Mouse (Mus musculus): ENCODE results near the gene Dtd1. TPM values are rescaled to one million over a fixed set of nuclear protein-coding genes. Genes with fewer than 3 reads are reported as not detected.

Gene Dtd1
- total and polyA plus RNA-seq, 3 experiments: 32.5 to 36.0 TPM; not detected in 1

DNA sequence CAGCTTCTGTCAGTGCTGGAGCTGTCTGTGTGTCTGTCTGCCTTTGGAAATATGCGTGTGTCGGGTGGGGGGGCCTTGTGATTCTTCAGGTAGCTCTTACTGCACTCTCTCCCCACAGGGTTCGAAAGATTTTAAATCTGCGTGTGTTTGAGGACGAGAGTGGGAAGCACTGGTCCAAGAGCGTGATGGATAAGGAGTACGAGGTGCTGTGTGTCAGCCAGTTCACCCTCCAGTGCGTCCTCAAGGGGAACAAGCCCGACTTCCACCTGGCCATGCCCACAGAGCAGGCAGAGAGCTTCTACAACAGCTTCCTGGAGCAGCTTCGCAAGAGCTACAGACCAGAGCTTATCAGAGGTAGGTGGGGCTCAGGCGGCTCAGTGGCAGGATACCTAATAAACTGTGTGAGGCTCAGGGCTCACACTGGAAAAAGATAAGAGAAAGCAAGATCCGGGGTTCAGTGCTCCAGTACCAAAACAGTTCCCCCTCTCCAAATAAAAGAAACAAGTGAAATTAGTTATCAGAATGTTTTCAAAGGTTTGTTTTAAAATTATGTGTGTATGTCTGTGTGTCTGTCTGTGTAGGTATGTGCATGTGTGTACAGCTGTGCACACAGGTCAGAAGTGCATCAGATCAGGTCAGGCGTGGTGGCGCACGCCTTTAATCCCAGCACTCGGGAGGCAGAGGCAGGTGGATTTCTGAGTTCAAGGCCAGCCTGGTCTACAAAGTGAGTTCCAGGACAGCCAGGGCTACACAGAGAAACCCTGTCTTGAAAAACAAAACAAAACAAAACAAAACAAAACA, 17.6 kb downstream of the Dtd1 start:
- Histone ChIP-seq H3K79me2 (ENCODE audit: control insufficient read depth, insufficient read depth, low read length, poor library complexity) (no peaks in the 10 kb centered on the region), H3K27me3 (ENCODE audit: control insufficient read depth in 1 of 2, insufficient read depth in 2 of 2, low read length in 2 of 2) (no peaks in the 10 kb centered on the region), H3K4me3 (ENCODE audit: control insufficient read depth in 1 of 2, insufficient read depth in 1 of 2, low read depth in 2 of 2, low read length in 2 of 2) (no peak overlapping the region), H3K9me3 (replicated peaks; ENCODE audit: insufficient read depth, low read length) (no peaks in the 10 kb centered on the region), H3K27ac (ENCODE audit: control insufficient read depth, low read depth, low read length) (no peak overlapping the region), H3K9ac (ENCODE audit: control insufficient read depth, low read depth, low read length, poor library complexity, severe bottlenecking) (no peak overlapping the region), H3K4me1 (ENCODE audit: control insufficient read depth in 1 of 2, insufficient read depth in 2 of 2, low read length in 2 of 2) (no peaks in the 10 kb centered on the region), H3K36me3 (ENCODE audit: control insufficient read depth in 1 of 2, insufficient read depth in 2 of 2, low read length in 2 of 2) (no peaks in the 10 kb centered on the region; a peak in 1 of 4 replicates)
- TF ChIP-seq ELF1 (IDR thresholded peaks at IDR 0.05; ENCODE audit: low read depth, low read length) (no peak), ZC3H11A (IDR thresholded peaks at IDR 0.05; ENCODE audit: low read depth, low read length) (no peak), HCFC1 (IDR thresholded peaks at IDR 0.05; ENCODE audit: low read depth, low read length) (no peak), BHLHE40 (IDR thresholded peaks at IDR 0.05; ENCODE audit: borderline replicate concordance, low read depth, low read length) (no peak), ETS1 (IDR thresholded peaks at IDR 0.05; ENCODE audit: low read depth, low read length) (no peak)
- DNase-seq (ENCODE audit: low read depth, low spot score): no peak

DNA sequence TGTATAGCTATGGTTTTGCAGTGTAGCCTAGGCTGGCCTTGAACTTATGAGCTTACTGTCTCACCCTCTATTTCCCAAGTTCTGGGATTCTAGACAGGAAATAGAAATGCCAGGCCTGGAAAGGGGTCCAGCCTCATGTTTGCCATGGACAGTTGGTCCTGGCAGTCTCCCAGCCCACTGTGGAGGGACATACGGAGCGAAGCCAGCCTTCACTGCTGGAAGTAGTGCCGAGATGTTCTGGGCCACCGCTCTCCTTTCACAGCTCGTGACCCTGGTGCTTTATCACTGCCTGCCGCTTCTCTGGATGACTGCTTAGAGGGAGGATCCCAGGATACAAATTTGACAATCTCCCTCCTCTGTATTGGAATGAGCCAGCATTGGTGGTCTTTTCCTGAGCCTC, 21.8 kb downstream of the Dtd1 start:
- H3K79me2 ChIP-seq (ENCODE audit: control insufficient read depth, insufficient read depth, low read length, poor library complexity): no peaks in the 10 kb centered on the region
- TF ChIP-seq MAX (IDR thresholded peaks at IDR 0.05; ENCODE audit: low read length) (no peak), MAFK (IDR thresholded peaks at IDR 0.05; ENCODE audit: borderline replicate concordance, low read depth, low read length) (no peak), UBTF (IDR thresholded peaks at IDR 0.05; ENCODE audit: borderline replicate concordance, insufficient read depth, low read depth, low read length) (no peak), ETS1 (IDR thresholded peaks at IDR 0.05; ENCODE audit: low read depth, low read length) (no peak), NELFE (IDR thresholded peaks at IDR 0.05; ENCODE audit: low read depth, low read length) (no peak), ZNF384 (IDR thresholded peaks at IDR 0.05; ENCODE audit: low read depth, low read length) (no peak)
- no peak overlapping the region for H3K9ac ChIP-seq (ENCODE audit: control insufficient read depth, low read depth, low read length, poor library complexity, severe bottlenecking)
- no peak overlapping the region for H3K4me3 ChIP-seq (ENCODE audit: control insufficient read depth in 1 of 2, insufficient read depth in 1 of 2, low read depth in 2 of 2, low read length in 2 of 2)
- no peak for DNase-seq (ENCODE audit: low read depth, low spot score)
- H3K27me3 ChIP-seq (ENCODE audit: control insufficient read depth in 1 of 2, insufficient read depth in 2 of 2, low read length in 2 of 2): no peaks in the 10 kb centered on the region
- no peaks in the 10 kb centered on the region; a peak in 1 of 4 replicates for H3K36me3 ChIP-seq (ENCODE audit: control insufficient read depth in 1 of 2, insufficient read depth in 2 of 2, low read length in 2 of 2)
- H3K9me3 ChIP-seq (replicated peaks; ENCODE audit: insufficient read depth, low read length): no peaks in the 10 kb centered on the region
- no peak overlapping the region for H3K27ac ChIP-seq (ENCODE audit: control insufficient read depth, low read depth, low read length)
- no peaks in the 10 kb centered on the region for H3K4me1 ChIP-seq (ENCODE audit: control insufficient read depth in 1 of 2, insufficient read depth in 2 of 2, low read length in 2 of 2)

DNA sequence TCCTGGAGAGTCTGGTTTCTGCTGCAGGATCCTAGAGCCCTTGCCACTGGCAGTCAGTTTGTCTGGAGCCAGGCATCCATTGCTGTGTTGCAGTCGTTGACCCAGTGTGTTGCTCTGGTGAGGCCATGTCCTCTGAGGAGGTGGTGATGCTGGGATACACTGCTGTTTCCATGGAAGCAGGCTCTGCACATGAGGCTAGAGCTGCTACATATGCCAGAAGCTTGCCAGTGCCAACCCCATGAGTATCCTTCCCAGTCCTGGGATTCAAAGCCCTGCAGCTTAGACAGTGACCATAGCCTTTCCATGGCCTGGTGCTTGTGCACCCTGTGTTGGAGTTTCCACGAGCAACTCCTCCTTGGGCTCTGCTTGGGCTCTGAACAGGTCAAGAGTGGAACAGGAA, 33.9 kb downstream of the Dtd1 start:
- Histone ChIP-seq H3K4me1 (ENCODE audit: control insufficient read depth in 1 of 2, insufficient read depth in 2 of 2, low read length in 2 of 2) (no peaks in the 10 kb centered on the region), H3K36me3 (ENCODE audit: control insufficient read depth in 1 of 2, insufficient read depth in 2 of 2, low read length in 2 of 2) (no peaks in the 10 kb centered on the region), H3K79me2 (ENCODE audit: control insufficient read depth, insufficient read depth, low read length, poor library complexity) (no peaks in the 10 kb centered on the region), H3K27me3 (ENCODE audit: control insufficient read depth in 1 of 2, insufficient read depth in 2 of 2, low read length in 2 of 2) (no peaks in the 10 kb centered on the region), H3K4me3 (ENCODE audit: control insufficient read depth in 1 of 2, insufficient read depth in 1 of 2, low read depth in 2 of 2, low read length in 2 of 2) (no peak overlapping the region), H3K9me3 (replicated peaks; ENCODE audit: insufficient read depth, low read length) (no peaks in the 10 kb centered on the region), H3K27ac (ENCODE audit: control insufficient read depth, low read depth, low read length) (no peak overlapping the region), H3K9ac (ENCODE audit: control insufficient read depth, low read depth, low read length, poor library complexity, severe bottlenecking) (no peak overlapping the region)
- TF ChIP-seq SMC3 (IDR thresholded peaks at IDR 0.05; ENCODE audit: low read depth, low read length): no peak
- TF ChIP-seq BHLHE40 (IDR thresholded peaks at IDR 0.05; ENCODE audit: borderline replicate concordance, low read depth, low read length): no peak
- no peak for TF ChIP-seq E2F4 (IDR thresholded peaks at IDR 0.05; ENCODE audit: borderline replicate concordance, low read depth, low read length)
- no peak for TF ChIP-seq ZKSCAN1 (IDR thresholded peaks at IDR 0.05; ENCODE audit: low read depth, low read length)
- no peak for TF ChIP-seq CHD1 (IDR thresholded peaks at IDR 0.05; ENCODE audit: low read depth, low read length)
- TF ChIP-seq CHD2 (IDR thresholded peaks at IDR 0.05; ENCODE audit: low read length): no peak
- TF ChIP-seq TAL1 (IDR thresholded peaks at IDR 0.05; ENCODE audit: low read length): no peak
- TF ChIP-seq MAFK (IDR thresholded peaks at IDR 0.05; ENCODE audit: borderline replicate concordance, low read depth, low read length): no peak
- TF ChIP-seq UBTF (IDR thresholded peaks at IDR 0.05; ENCODE audit: borderline replicate concordance, insufficient read depth, low read depth, low read length): no peak
- no peak for TF ChIP-seq KAT2A (conservative IDR thresholded peaks at IDR 0.05; ENCODE audit: low read depth, low read length)
- no peak for TF ChIP-seq EP300 (IDR thresholded peaks at IDR 0.05; ENCODE audit: low read depth in 1 of 2, low read length in 2 of 2)
- no peak for TF ChIP-seq MAZ (IDR thresholded peaks at IDR 0.05; ENCODE audit: low read depth, low read length)
- TF ChIP-seq MEF2A (IDR thresholded peaks at IDR 0.05; ENCODE audit: extremely low read depth, insufficient replicate concordance, low read depth, low read length, poor library complexity, severe bottlenecking): no peak
- no peak for TF ChIP-seq SIN3A (IDR thresholded peaks at IDR 0.05; ENCODE audit: low read length)
- no peak for DNase-seq (ENCODE audit: low read depth, low spot score)

Measured in MEL (cell line).